Mouse (Mus musculus) inflammation-experienced regulatory T-cells (primary cell): ENCODE measurements around the gene Rhox4b. TPM values are rescaled to one million over a fixed set of nuclear protein-coding genes. Genes with fewer than 3 reads are reported as not detected.

Source experiments
- polyA plus RNA-seq, 2 experiments: library from polyadenylated mRNA; unstranded; fragments of 100-300 nt; shearing (Covaris generic); gene quantifications; one replicate each; pipeline ENCODE4 v1.2.1; 2017

The Rhox4b gene
- 1 to 10 TPM in 1 of 2 experiments, not detected in 1; 1.8 TPM for polyA plus RNA-seq

GRCm38 (mm10) chrX:37432194-37432593, at the start of gene Rhox4b:
Gene Rhox4b (plus strand): TSS chrX:37432494.

GRCm38 (mm10) chrX:37390548-37390947, 41.7 kb upstream of the Rhox4b start, which contains the start of gene Rhox4a2:
Gene Rhox4a2 (plus strand): TSS chrX:37390848.

GRCm38 (mm10) chrX:37411767-37412166, 20.5 kb upstream of the Rhox4b start, which contains the start of gene Rhox2b:
Gene Rhox2b (plus strand): TSS chrX:37412067.

GRCm38 (mm10) chrX:37453380-37453779, 21.1 kb downstream of the Rhox4b start, which contains the start of gene Rhox2c:
Gene Rhox2c (plus strand): TSS chrX:37453680.

GRCm38 (mm10) chrX:37458285-37458684, 26.0 kb downstream of the Rhox4b start, which contains the start of gene Rhox3c:
Gene Rhox3c (plus strand): TSS chrX:37458585.

GRCm38 (mm10) chrX:37480037-37480436, 47.7 kb downstream of the Rhox4b start, which contains the start of gene Rhox4c:
Gene Rhox4c (plus strand): TSS chrX:37480337.

Other genes with a start within 250 kb of the Rhox4b start
- 100 to 1,000 TPM; 204 to 213 TPM for gene Ndufa1, start 241.3 kb upstream of the Rhox4b start, polyA plus RNA-seq
- 10 to 100 TPM in 1 of 2 experiments, 1 to 10 TPM in 1; 7.4 to 12.5 TPM for gene Rnf113a1, start 241.2 kb upstream of the Rhox4b start, polyA plus RNA-seq
- not detected for gene Gm9, start 221.5 kb upstream of the Rhox4b start, polyA plus RNA-seq
- gene Rhox1, start 210.2 kb upstream of the Rhox4b start, polyA plus RNA-seq: under 1 TPM in 1 of 2 experiments, not detected in 1; 0.54 TPM
- gene Rhox2a, start 187.5 kb upstream of the Rhox4b start, polyA plus RNA-seq: not detected
- not detected for gene Rhox3a, start 182.6 kb upstream of the Rhox4b start, polyA plus RNA-seq
- gene Rhox4a, start 167.2 kb upstream of the Rhox4b start, polyA plus RNA-seq: not detected
- gene Rhox3a2, start 52.5 kb upstream of the Rhox4b start, polyA plus RNA-seq: not detected
- under 1 TPM in 1 of 2 experiments, not detected in 1; 0.71 TPM for gene Rhox4a2, start 41.6 kb upstream of the Rhox4b start, polyA plus RNA-seq
- not detected for gene Rhox2b, start 20.4 kb upstream of the Rhox4b start, polyA plus RNA-seq
- not detected for gene Rhox2c, start 21.2 kb downstream of the Rhox4b start, polyA plus RNA-seq
- gene Rhox3c, start 26.1 kb downstream of the Rhox4b start, polyA plus RNA-seq: 1 to 10 TPM in 1 of 2 experiments, not detected in 1; 1.5 TPM
- under 1 TPM in 1 of 2 experiments, not detected in 1; 0.10 TPM for gene Rhox4c, start 47.8 kb downstream of the Rhox4b start, polyA plus RNA-seq
- not detected for gene Rhox2d, start 60.9 kb downstream of the Rhox4b start, polyA plus RNA-seq
- gene Rhox4d, start 81.9 kb downstream of the Rhox4b start, polyA plus RNA-seq: under 1 TPM; 0.34 to 0.47 TPM
- gene Rhox2e, start 98.0 kb downstream of the Rhox4b start, polyA plus RNA-seq: not detected
- not detected for gene Rhox3e, start 109.5 kb downstream of the Rhox4b start, polyA plus RNA-seq
- gene Rhox4e, start 124.9 kb downstream of the Rhox4b start, polyA plus RNA-seq: 1 to 10 TPM in 1 of 2 experiments, under 1 TPM in 1; 0.35 to 2.6 TPM
- gene Rhox2f, start 138.9 kb downstream of the Rhox4b start, polyA plus RNA-seq: not detected
- not detected for gene Rhox3f, start 148.5 kb downstream of the Rhox4b start, polyA plus RNA-seq
- not detected for gene Rhox4f, start 175.2 kb downstream of the Rhox4b start, polyA plus RNA-seq
- not detected for gene Rhox3g, start 196.1 kb downstream of the Rhox4b start, polyA plus RNA-seq
- gene Rhox2g, start 211.0 kb downstream of the Rhox4b start, polyA plus RNA-seq: not detected
- not detected for gene Rhox4g, start 218.8 kb downstream of the Rhox4b start, polyA plus RNA-seq
- not detected for gene Rhox3h, start 236.3 kb downstream of the Rhox4b start, polyA plus RNA-seq
- not detected for gene Rhox2h, start 240.8 kb downstream of the Rhox4b start, polyA plus RNA-seq